Mouse (Mus musculus): ENCODE measurements around the gene Nmnat3. TPM values are rescaled to one million over a fixed set of nuclear protein-coding genes. Genes with fewer than 3 reads are reported as not detected.

The Nmnat3 gene
- total RNA-seq, 2 experiments from 2014 or later = 3.3 to 4.4 TPM

DNA sequence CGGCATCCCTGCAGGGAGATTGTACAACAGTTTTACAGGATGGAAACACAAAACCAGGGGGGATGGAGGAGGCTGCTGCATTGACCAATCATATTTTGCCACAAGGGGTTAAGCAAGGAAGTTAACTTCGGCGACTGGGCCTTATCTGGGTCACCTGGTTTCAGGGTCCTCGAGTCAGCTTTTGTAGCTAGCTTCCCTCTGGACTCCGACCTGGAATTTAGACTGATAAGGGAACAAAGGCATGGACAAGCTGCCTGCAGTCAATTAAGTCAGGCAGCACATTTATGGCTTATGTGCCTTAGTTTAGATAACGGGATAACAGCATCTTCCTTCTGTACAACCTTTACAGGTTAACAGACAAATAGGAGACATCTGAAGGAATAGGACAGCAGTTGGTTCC, 65.1 kb downstream of the Nmnat3 start:
- ATAC-seq (ENCODE audit: poor library complexity, severe bottlenecking) = no peak

DNA sequence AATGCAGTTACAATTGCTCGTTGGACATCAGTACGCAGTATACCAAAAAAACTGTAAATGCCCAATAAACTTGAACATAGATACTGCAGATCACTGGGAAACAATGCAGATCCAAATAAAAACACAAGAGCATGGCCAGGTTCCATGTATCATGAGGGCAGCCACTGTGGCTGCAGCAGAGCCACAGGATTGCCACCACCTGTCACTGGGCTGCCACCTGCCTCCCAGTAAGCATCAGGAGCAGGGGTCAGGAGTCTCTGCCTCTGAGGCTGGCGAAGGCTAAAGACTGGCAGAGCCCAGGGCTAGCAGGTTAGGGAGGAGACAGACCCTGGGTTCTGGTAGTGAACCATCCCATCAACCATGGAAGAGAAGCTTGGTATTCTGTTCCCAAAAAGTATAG, 67.7 kb downstream of the Nmnat3 start:
- no peak for ATAC-seq (ENCODE audit: poor library complexity, severe bottlenecking)

DNA sequence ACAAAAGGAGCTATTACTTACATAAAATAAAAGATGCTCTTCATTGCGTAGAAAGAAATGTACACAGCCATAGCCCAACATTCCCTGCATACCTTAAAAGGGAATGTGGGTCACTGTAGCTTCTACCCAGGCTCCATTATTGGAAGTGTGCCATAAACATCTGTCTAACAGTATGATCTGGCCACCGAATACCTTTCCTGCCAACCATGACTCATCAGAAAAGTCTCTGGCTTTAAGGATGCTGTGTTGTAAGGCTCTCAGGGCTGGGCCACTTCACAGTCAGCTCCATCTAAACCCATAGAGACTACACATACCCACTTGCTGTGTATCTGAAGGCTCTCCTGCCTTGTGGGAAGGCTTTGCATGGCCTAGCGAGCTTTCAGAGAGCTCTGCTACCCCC, 73.8 kb downstream of the Nmnat3 start:
- ATAC-seq (ENCODE audit: poor library complexity, severe bottlenecking) = no peak

DNA sequence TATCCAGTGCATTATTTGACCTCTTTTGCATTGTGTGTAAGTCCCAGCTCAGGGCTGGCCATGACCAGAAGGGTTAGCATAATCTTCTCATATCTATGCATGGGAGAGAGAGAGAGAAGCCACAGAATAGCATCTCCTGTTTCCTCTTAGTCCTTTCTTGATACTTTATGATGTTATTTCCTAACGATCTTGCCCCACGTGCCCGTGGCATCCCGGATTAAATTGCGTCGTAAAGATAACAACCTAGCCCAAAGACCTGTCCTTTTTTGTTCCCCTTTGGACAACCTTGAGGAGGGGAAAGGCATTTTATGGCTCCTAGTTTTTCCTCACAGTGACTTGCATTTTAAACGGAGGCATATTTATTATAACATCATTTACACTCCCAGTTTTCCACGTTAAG, 78.8 kb downstream of the Nmnat3 start:
- ATAC-seq (ENCODE audit: poor library complexity, severe bottlenecking) = no peak

DNA sequence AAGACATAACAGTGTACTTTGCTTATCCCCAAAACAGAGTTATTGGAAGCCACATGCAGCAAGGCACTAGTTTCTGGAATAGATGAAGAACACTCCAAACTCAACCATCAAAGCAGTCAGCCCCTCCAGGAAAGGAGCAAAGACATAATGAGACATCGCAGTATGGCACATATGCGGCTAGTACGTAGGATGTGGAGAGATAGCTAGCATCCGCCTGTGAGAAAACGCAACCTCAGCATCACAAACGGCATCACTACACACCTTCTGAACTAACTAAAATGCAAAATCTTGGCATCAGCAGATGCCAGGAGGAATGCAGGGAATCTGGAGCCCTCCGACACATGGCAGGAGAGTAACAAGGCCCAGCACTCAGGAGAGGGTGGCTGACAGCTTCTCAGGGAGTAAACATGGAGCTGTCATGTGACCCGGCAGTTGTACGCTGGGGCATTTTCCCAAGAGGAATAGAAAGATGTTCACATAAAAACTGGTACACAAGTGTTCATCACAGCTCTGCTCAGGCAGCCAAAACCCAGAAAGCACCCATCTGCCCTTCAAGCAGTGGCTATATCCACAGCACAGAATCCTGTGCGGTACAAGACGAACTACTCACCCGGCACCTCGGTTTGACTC, 80.2 kb downstream of the Nmnat3 start:
- no peak for ATAC-seq (ENCODE audit: poor library complexity, severe bottlenecking)

DNA sequence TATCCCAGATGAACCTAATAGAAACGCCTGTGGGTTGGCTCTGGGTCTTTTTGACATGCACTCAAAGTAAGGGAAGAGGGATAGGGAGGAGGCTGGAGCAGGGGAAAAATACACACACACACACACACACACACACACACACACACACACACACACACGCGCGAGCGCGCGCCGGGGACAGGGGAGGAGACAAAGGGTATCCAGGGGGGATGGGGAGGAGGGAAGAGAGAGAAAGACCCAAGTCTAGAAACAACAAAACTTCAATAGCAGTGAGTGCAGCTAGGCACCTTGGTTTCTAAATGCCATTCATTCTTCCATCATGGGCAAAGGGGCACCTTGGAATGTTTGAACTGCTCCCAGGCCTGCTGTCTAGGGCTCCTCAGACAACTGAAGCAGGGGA, 82.5 kb downstream of the Nmnat3 start:
- ATAC-seq (ENCODE audit: poor library complexity, severe bottlenecking) = no peak

DNA sequence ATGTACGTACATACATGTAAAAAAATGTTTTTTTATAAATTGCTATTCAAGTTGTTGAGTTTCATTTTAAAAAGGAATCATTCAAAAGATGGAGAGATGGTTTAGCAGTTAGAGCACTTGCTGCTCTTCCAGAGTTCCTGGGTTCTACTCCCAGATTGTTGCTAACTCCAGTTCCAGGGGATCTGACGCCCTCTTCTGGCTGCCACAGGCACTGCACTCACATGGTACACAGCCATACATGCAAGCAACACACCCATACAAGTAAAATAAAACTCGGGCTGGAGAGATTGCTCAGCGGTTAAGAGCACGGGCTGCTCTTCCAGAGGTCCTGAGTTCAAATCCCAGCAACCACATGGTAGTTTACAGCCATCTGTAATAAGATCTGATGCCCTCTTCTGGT, 86.1 kb downstream of the Nmnat3 start:
- ATAC-seq (ENCODE audit: poor library complexity, severe bottlenecking) = no peak

DNA sequence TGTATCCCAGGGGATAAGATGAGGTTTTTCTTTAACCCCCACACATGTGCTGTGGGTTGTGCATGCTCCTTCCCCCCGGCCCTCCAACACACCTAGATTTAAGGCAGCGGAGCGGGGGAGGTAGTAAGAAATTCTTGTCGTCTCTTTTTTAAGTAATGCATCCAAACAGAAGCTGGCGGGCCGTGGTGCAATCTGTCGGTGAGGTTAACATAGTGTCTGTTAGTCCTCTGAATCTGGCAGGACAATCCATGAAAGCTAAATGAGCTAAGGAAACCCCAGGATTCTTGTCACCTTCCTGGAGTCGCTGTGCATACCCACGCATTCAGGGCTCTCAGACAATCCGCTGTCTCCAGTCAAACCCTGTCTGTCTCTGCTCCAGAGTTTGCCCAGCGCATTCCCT, 87.7 kb downstream of the Nmnat3 start:
- ATAC-seq (ENCODE audit: poor library complexity, severe bottlenecking) = no peak

DNA sequence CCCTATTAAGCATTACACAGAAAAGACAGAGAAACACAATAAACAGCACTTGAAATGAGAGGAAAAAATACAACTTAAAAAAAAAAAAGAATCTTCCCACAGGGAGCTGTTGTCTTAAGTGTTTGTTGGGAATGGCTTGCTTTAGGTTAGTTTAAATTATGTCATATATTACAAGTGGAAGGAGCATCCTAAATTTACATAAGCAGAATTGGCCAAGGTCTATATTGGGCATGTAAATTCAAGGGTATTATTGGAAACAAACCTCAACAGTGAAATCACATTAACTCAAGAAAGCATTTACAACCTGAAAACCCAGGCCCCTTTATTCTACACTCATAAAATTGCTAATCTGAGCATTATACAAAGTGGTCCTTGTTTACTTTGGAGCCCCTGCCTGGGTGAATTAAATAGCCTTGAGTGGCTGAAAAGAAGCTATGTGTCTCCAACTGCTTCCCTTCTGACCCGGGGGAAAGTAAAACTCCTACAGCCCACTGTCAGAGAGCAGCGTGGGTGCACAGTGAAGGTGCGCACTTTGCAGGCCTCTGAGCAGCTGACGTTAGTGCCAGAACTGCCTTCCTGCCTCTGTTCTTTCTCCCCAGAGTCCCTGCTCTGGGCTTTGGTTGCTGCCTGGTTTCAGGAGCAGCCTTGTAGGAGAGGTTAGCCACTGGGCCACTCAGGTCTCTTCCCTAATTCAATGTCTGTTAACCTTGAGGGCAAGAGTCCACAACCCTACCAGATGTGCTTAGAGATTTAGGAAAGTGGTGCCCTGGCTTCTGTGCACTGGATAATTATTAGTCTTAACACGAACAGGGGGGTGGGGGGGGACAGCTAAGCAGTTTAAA, 88.3 kb downstream of the Nmnat3 start:
- no peak for ATAC-seq (ENCODE audit: poor library complexity, severe bottlenecking)

DNA sequence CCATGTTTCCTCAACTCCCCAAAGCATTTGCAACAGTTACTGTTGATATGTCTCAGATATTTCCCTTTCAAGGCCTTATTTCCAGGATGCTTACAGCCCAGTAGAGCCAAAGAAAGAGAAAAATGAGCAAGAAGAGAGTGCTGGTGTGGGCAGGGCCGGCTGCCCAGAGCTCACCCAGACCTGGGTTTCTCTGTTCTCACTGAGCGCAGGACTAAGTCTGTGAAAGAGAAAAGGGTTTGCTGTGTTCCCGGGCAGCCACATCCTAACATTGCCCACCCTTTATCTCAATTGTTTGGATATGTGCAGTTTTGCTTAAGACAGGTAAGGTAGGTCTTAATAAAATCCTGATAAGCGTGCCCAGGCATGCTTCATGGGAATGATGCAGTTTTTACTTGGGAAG, 92.5 kb downstream of the Nmnat3 start:
- ATAC-seq (ENCODE audit: poor library complexity, severe bottlenecking) = no peak

DNA sequence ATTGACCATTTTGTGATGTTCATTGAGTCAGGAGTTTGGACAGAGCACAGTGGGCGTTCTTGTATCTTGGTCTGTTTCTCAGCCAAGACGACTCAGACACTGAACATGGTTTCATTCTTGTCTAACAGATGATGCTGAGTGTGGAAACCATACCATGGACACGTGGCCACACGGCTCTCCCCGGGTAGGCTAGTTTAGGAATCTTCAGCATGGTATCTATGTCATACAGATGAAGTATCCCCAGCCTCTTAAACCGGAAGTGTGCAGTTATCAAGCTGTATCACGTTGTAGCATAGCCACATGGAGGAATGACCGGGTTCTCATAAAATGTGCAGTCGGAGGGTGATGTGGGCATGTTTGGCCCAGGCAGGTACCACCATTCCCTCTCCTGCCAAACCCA, 93.4 kb downstream of the Nmnat3 start:
- ATAC-seq (ENCODE audit: poor library complexity, severe bottlenecking) = no peak

DNA sequence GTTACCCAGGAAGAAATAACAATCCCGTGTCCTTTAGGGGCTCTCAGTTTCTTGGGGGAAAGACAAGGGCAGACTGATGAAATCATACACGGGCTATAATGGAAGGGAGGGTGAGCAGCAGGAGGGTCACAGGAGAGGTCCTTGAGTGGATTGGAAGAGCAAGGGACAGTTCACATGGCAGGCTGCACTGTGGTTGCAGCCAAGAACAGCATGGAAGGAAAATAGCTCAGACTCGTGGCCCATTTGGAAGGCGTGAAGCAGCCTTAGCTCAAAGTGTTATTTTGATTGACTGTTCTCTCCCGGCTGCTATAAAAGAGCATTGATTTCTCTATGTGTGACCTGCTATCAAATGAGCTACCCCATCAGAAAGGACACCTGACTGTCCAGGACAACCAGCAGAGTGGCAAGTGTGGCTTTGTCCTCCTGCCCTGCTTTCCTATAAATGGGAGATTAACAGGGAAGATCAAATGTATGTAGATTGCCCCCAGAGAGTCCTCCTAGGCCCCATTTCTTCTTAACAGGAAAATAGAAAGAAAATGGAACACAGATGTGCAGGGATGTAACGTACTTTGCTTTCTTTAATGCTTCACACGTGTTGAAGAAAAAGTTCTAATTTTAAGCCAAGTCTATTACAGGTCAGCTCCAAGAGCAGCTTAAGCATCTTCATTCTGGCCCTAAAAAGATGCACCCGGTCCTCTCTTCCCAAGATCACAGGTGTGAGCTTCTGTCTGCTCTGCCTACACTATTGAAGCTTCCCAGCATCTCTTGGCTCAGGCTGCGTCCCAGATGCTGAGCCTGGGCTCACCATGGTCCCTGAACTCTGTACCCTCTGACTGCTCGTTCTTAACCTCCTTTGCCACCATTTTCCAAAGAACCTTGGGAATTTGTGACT, 100.8 kb downstream of the Nmnat3 start:
- ATAC-seq (ENCODE audit: poor library complexity, severe bottlenecking) = no peak

DNA sequence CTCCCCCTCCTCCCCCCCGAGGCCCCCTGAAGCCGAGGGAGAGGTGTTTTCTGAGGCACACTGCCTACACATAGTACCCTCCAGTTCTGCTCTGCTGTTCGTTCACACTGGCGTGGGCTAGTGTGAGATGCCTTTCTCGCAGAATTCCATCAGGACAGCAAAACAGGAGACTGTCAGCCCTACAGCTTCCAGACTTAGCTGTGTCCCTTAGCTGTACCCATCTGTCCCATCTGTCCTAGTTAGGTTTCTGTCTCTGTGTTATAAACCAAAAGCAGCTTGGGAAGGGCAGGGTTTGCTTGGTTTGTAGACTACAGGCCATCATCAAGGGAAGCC, 101.4 kb downstream of the Nmnat3 start:
- ATAC-seq (ENCODE audit: poor library complexity, severe bottlenecking) = no peak

DNA sequence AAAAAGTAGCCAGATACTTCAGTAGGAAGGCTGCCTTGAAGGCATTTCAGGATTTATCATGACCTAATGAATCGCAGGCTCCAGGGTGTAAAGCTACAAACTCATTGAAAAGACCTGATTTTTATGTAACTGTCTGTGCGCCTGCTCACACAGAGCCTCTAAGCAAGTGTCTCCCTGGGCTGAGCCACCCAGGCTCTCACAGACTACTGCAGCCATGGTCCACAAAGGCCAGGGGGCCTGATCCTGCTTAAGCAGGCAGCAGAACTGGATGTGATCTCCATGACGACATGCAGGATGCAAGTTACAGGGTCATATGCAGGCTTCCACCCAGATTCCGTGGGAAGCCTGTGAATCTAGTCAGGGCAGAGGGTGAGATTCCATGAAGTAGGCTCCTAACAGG, 106.3 kb downstream of the Nmnat3 start:
- ATAC-seq (ENCODE audit: poor library complexity, severe bottlenecking) = no peak

DNA sequence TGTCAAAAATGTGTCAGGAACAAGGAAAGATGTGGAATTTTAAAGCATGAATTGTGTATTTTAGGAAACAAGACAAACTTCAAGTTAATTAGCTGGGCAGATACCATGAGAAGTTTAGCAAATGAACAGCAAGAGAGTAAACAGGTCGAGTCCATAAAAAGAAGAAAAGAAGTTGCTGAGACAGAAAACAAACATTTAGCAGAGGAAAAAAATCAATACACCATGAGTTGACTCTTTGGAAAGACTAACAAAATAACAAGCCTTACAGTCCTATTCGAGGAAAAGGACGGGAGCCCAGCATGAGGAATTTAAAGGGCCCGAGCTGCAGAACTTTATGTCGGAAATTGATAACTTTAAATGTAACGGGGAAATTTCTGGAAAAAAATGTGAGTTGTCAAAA, 110.0 kb downstream of the Nmnat3 start:
- no peak for ATAC-seq (ENCODE audit: poor library complexity, severe bottlenecking)

DNA sequence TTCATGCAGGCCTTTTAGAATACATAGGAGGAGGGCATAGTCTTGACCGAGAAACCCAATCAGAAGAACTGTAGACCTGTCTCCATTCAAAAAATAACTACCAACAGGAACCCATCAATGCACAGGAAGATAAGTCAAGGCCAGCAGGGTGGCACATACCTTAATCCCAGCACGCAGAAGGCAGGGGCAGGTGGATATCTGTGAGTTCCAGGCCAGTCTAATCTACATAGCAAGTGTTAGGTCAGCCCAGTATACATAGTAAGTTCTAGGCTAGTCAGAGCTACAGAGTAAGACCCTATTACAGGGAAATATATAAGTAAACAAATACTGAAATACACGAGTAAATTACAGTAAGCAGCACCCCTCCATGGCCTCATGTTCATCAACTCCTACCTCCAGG, 110.6 kb downstream of the Nmnat3 start:
- ATAC-seq (ENCODE audit: poor library complexity, severe bottlenecking) = no peak

DNA sequence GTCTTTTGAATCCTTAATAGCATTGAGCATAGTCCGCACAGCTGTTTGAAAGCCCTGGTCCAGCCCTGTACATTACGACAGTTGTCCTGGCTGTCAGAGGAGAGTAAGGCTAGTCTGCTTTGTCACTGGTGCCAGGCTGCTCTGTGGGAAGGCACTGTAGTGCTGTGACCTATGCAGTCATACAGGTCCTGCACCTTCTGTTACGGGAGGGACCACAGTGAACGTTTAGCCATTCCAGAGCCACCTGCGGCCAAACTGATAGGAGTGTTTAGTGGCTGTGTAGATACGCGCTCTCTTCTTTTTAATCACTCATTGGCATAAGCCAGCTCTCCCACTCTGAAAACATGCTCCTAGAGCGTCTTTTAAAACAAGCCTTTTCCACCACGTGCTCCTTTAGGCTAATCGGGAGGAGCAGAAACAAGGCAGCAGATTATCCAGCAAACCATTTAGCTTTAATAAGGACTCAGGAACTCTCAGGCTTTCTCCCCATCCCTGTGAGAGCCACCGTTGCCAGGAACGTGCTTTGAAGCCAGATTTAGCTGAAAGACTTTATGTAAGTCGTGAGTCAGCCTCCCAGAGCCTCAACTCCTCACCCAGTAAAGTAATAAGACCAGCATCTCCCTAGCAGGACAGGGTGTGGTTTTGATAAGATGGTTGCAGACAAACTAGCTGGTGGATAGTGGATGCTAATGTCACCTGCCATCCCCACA, 113.1 kb downstream of the Nmnat3 start:
- ATAC-seq (ENCODE audit: poor library complexity, severe bottlenecking) = no peak

DNA sequence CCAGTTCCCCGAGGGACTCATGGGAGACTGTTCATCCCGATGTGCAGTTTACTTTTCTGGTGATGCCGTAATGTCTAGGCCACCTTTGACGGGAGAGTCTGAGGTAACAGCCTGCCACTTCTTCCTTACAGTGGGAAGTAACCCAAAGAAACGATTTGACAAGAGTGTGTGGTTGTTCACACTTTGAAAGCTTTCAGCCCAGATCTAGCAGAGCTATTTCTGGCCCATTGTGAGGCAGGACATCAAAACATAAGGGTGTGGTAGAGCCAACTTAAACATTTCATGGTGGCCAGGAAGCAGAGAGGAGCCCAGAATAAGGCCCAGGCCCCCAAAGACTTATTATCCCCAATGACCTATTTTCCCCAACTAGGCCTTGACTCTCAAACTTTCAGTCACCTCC, 114.4 kb downstream of the Nmnat3 start:
- ATAC-seq (ENCODE audit: poor library complexity, severe bottlenecking) = no peak

DNA sequence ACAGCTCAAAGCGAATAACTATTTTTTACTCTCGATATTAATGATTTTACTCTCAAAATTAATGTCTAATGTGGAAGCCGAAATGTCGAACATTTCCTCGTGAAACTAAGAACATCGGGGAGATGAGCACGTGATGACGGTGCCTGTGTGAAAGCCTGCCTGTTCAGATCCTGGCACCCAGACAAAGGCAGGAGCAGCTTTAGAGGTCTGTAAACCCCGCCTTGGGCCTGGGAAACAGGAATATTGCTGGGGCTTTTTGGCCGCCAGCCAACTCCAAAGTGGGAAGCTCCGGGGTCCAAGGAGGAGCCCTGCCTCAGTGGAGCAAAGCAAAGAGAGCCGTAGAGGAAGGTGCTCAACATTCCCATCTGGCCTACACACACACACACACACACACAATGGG, 120.5 kb downstream of the Nmnat3 start:
- no peak for ATAC-seq (ENCODE audit: poor library complexity, severe bottlenecking)

DNA sequence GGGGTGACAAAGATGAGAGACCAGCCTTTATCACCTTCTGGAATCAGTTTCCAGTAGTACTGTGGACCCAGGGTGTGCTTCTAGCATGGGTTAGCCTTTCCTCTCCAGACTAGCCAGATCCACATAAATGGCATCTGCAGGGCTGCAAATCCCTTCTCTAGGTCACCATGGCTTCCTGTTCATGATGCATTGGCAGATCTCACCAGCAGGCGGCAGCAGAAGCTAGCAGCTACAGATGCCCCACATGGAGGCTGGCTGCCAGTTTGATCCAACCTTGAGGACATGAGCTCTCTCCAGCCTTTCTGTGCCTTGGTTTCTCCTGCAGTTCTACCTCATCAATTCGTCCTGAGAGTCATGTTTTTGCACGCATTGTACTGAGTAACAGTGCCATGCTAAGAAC, 121.9 kb downstream of the Nmnat3 start:
- ATAC-seq (ENCODE audit: poor library complexity, severe bottlenecking) = peak; percentile 64

DNA sequence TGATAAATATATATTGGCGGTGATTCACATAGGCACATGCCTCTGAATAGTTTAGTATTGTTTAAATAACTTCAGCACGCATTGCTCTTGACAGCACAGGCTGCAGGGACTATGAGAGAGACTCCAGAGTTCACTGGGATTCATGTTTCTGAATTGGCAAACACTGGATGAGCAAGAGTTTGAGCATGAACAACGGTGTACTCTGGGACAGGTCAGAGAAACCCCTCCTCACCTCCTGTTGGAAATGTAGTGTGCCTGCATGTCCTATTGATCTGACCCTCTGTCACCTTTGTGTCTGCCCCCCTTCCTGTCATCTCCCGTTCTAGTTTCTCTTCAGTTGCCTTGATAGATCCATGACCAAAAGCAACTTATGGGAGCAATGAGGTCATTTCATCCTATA, 128.2 kb downstream of the Nmnat3 start:
- ATAC-seq (ENCODE audit: poor library complexity, severe bottlenecking) = no peak
